Mouse (Mus musculus): ENCODE measurements around the gene Tspan33. TPM values are rescaled to one million over a fixed set of nuclear protein-coding genes. Genes with fewer than 3 reads are reported as not detected.
A peak's percentile ranks its signal among the peaks of the same experiment; 100 is the strongest.

The Tspan33 gene
- total RNA-seq, 2 experiments from 2014 or later = 7.3 to 8.0 TPM

GRCm38 (mm10) chr6:29697548-29697947, 3.5 kb downstream of the Tspan33 start:
- DNase-seq = no peak

DNA sequence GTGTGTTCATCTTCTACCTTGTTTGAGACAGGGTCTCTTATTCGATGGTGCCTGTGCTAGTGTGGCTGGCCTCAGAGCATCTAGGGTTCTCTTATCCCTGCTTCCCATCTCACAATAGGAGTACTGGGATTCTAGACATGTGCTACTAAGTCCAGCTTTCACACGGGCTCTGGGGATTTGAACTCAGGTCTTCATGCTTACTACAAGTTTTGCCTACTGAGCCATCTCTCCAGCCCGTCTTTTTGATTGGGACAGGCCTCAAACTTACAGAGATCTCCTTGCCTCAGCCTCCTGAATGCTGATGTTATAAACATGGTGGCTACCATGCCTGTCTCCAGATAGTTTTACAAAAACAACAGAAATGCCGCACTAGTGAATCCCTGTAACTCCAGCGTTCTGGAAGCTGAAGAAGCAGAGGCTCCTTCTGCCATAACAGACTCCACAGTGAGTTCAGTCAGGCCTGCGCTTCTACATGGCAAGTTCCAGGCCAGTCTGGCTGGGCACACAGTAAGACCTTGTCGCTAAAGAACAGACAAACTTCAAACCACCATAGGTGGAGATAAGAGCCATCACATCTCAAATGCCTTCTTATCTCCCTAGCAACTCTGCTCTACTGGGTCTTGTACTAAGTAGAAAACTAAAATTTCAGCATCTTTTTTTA, 5.2 kb downstream of the Tspan33 start:
- no peak for DNase-seq

DNA sequence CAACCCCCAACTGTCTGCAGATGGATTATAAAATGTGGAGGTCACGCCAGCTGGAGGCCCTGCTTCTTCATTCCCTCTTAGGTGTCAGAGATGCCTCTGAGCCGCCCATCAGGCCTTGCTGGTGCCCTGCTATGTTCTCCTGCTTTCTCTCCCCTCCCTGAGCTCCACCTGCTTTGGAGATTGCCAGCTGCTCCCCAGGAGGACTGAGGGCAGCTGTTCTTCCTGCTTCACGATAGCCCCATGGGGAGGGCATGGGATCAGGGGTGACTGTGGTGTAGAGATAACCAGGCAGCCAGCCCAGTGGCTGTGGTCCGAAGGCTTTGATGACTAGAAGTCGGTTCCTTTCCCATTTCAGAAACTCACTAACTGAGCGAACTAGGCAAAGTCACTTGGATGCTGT, 7.0 kb downstream of the Tspan33 start:
- no peak for DNase-seq

GRCm38 (mm10) chr6:29702126-29702525, 8.1 kb downstream of the Tspan33 start:
- no peak for DNase-seq

- DNase-seq = no peak
Measured at GRCm38 (mm10) chr6:29704143-29704542, 10.1 kb downstream of the Tspan33 start.

DNA sequence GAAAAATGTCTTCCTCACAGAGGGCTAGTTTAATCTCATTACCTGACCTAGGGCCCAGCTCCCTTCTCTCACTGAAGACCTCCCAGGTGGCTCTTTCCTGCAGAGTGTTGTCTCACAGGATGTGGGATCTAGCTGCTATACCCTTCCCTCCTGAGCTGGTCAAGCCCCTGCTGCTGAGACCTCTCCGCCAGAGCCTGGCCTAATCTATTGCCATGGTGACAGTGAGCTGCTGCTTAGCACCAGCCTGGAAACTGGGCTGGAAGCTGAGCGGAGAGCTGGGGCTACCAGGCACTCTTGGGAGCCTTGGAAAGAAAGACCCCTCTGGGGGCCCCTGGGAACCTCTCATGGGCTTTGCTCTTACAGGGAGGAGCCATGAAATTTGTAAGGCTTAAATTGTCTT, 13.9 kb downstream of the Tspan33 start:
- DNase-seq = no peak

DNA sequence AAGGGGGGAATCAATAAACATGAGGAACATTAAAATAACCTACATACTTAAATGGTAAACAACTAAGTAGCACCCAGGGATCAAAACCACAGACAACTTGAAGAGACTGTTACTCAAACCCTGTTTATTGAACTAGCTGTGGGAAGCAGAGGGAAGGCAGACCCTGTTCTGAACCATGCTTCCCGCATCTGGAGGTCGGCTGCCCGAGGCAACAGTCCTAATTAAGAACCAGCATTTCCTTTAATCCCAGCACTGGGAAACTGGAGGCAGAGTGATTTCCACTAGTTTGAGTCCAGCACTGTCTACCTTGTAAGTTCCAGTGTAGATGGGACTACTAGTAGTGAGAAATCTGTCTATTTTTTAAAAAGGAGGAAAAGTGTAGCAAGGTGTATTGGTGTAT, 17.3 kb downstream of the Tspan33 start:
- no peak for DNase-seq

GRCm38 (mm10) chr6:29712011-29712584, 18.1 kb downstream of the Tspan33 start:
- peak; percentile 42 for DNase-seq

GRCm38 (mm10) chr6:29716624-29717365, 22.8 kb downstream of the Tspan33 start:
- DNase-seq = no peak

GRCm38 (mm10) chr6:29717541-29717940, 23.5 kb downstream of the Tspan33 start:
- no peak for DNase-seq

- peak; percentile 72 for DNase-seq
Measured at GRCm38 (mm10) chr6:29717952-29718521, 24.0 kb downstream of the Tspan33 start.

GRCm38 (mm10) chr6:29718894-29719329, 24.9 kb downstream of the Tspan33 start:
- DNase-seq = peak; percentile 68

DNA sequence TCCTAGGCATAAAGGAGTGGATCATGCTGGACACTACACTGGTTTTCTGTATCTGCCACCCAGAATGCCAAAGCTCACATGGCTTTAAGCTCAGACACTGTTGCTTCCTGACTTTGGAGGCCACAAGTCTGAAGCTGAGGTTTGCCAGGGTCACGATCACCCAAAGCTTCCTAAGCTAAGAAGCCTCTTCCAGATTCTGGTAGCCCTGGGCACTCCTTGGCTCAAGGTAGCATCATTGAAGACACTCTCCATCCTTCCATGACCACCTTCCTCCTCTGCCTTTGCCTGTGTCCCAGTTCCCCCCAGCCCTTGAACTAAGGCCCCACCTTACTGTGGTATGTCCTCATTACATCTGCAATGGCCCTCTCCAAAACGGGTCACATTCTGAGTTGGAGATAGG, 27.9 kb downstream of the Tspan33 start:
- DNase-seq = no peak

DNA sequence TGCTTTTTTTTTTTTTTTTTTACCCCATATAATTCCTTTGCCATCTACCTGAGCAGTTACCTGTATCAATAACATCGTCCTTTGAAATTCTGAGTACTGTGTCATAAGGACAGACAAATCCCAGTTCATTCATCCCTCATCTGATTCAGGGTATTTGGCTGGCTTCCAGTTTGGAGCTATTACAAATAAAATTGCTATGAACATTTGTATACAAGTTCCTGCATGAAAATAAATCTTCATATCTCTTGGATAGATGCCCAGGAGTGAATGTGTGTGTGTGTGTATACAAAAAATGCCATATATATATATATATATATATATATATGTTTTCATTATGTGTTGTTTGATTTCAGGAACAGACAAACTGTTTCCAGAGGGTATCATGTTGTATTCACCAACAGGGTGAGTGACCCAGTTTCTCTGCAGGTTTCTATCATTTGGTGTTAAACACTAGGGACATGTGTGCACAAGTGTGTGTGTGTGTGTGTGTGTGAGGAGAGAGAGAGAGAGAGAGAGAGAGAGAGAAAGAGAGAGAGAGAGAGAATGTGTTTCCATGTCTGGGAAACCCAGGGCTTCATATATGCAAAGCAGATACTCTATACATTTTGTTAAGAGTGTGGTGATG, 32.7 kb downstream of the Tspan33 start:
- DNase-seq = no peak

DNA sequence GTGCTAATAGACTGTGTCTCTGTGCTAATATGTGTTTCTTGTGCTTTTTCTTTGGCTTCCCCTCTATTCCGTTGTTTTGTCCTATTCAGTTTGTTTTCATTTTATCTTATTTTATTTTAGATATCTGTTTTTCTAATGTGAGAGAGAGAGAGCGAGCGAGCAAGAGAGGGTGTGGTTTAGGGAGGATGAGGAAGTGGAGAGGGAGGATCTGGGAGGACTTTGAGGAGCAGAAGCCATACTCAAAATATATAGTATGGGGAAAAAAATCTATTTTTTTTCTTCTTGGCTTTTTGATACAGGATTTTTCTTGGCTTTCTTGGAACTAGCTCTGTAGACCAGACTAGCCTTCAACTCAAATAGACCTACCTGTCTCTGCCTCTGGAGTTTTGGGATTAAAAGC, 34.0 kb downstream of the Tspan33 start:
- DNase-seq = no peak

DNA sequence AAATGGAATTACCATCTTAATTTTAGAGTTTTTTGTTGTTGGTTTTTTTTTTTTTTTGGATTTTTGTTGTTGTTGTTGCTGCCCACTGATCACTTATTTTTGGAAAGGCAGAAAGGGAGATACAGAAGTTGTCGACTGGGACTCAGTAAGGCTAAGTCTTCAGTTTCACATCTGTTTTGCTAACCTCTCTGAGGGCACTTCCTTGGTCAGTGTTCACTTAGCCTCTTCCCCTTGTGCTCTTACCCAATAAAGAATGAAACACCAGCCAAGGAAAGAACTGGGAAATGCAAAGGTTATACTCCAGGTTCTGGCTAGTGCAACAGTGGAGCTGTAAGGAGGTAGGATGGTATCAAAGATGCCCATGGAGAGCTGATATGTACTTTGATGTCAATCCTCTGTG, 35.5 kb downstream of the Tspan33 start:
- no peak for DNase-seq

GRCm38 (mm10) chr6:29735336-29735688, 41.3 kb downstream of the Tspan33 start, which contains the start of gene Smo:
Gene Smo (plus strand): TSS chr6:29735503.
- DNase-seq = peak; percentile 91

GRCm38 (mm10) chr6:29735689-29736451, 41.8 kb downstream of the Tspan33 start:
- peak; percentile 79 for DNase-seq

GRCm38 (mm10) chr6:29736610-29737458, 42.8 kb downstream of the Tspan33 start:
- no peak for DNase-seq

DNA sequence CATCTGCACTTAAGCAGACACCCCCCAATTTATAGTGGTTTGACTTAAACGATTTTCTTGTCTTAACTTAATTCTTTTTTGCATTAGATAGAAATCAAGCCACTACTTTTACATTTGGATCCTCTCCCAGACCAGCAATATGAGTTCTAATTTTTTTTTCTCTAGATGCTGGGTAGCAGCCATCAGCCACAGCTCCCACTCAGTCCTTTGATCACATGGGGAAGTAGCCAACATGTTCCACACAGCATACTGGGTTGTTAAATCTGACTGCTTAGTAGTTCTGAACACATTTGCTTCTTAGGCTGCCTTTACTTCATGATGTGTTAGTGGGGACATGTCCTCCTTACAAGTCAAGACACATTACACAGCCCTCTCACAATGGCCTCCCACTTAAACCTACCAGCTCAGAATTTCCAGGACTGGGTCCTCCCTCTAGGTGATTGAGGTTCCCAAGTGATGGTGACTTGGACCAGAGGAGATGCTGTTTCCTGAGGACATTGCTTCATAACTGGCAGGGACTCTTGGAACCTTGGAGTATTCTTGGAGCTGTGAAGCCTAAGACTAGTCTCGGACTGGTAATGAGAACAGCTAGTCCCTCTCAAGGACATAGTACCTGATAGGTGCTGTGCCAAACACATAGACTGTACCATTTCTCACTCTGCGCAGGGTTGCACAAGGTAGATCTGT, 57.6 kb downstream of the Tspan33 start:
- DNase-seq = no peak

Data from adrenal gland, postnatal 10 days (tissue).